Mouse (Mus musculus) CH12.LX (cell line): ENCODE measurements around the gene Rtkn2. TPM values are rescaled to one million over a fixed set of nuclear protein-coding genes. Genes with fewer than 3 reads are reported as not detected.

Experiments
- DNase-seq: peaks from one replicate; pipeline ENCODE4 v3.0.0-alpha.2; 2013; ENCODE audit errors: extremely low read depth
- H3K27ac ChIP-seq: 2 replicates; pipeline ENCODE4 v1.5.1; 2012; ENCODE audit warnings: low read depth, mild to moderate bottlenecking, control low read depth, moderate library complexity; ENCODE audit not compliant: insufficient read depth
- H3K27me3 ChIP-seq: replicated peaks from 2 replicates; pipeline ENCODE3; 2012; ENCODE audit warnings: inconsistent platforms
- H3K36me3 ChIP-seq, 2 experiments: replicated peaks in 1 of 2; 2 replicates each; pipeline versions ENCODE3 to v1.6.1; 2012; ENCODE audit warnings: inconsistent platforms in 1 of 2, low read length in 1 of 2, mild to moderate bottlenecking in 1 of 2, mixed read lengths in 1 of 2, moderate library complexity in 1 of 2; ENCODE audit not compliant: control insufficient read depth in 1 of 2, insufficient read depth in 1 of 2
- H3K4me1 ChIP-seq, 2 experiments: 2 replicates each; pipeline ENCODE4 v1.6.1; 2012; ENCODE audit warnings: inconsistent platforms in 1 of 2, moderate library complexity in 1 of 2; ENCODE audit not compliant: insufficient read depth in 2 of 2, control insufficient read depth in 1 of 2
- H3K4me2 ChIP-seq: 2 replicates; pipeline ENCODE4 v1.6.1; 2012; ENCODE audit warnings: low read depth, mild to moderate bottlenecking, control low read depth; ENCODE audit not compliant: poor library complexity, insufficient read depth, severe bottlenecking
- H3K4me3 ChIP-seq, 3 experiments: fragments of 150-350 bp in 1 of 3; sonication (generic) in 1 of 3; replicated peaks in 1 of 3; 2 replicates each; pipeline versions ENCODE3 to v1.5.1; 2011 to 2012; ENCODE audit warnings: low read depth in 2 of 3, low read length in 2 of 3, mild to moderate bottlenecking in 2 of 3, moderate library complexity in 2 of 3, control low read depth in 1 of 3, improper control_type of control experiment in 1 of 3, inconsistent platforms in 1 of 3, mixed read lengths in 1 of 3; ENCODE audit not compliant: poor library complexity in 1 of 3
- H3K79me2 ChIP-seq: replicated peaks from 2 replicates; pipeline ENCODE4 v1.6.1; 2012; ENCODE audit warnings: mild to moderate bottlenecking, moderate library complexity; ENCODE audit not compliant: control insufficient read depth, poor library complexity, insufficient read depth, severe bottlenecking; ENCODE audit errors: extremely low read depth
- H3K9ac ChIP-seq: 2 replicates; pipeline ENCODE4 v1.6.1; 2012; ENCODE audit warnings: low read depth, mild to moderate bottlenecking, control low read depth, moderate library complexity; ENCODE audit not compliant: insufficient read depth
- H3K9me3 ChIP-seq: replicated peaks from 2 replicates; pipeline ENCODE3; 2012; ENCODE audit warnings: low read length, inconsistent platforms, mixed read lengths
- BHLHE40 ChIP-seq: IDR thresholded peaks from 2 replicates; pipeline ENCODE4 v1.6.1; 2011; ENCODE audit warnings: mild to moderate bottlenecking, low read depth, low read length, improper control_type of control experiment
- CHD1 ChIP-seq: IDR thresholded peaks from 2 replicates; pipeline ENCODE4 v1.6.1; 2012; ENCODE audit warnings: low read depth, low read length, improper control_type of control experiment, inconsistent platforms
- CHD2 ChIP-seq: IDR thresholded peaks from 2 replicates; pipeline ENCODE4 v1.6.1; 2011; ENCODE audit warnings: low read length, improper control_type of control experiment
- CTCF ChIP-seq, 2 experiments: IDR thresholded peaks in 1 of 2; conservative IDR thresholded peaks in 1 of 2; 2 replicates each; pipeline ENCODE4 v1.5.1; 2011 to 2012; ENCODE audit warnings: low read depth in 2 of 2, low read length in 2 of 2, improper control_type of control experiment in 1 of 2, inconsistent platforms in 1 of 2, mild to moderate bottlenecking in 1 of 2, moderate library complexity in 1 of 2
- E2F4 ChIP-seq: IDR thresholded peaks from 2 replicates; pipeline ENCODE4 v1.6.1; 2011; ENCODE audit warnings: low read depth, low read length, improper control_type of control experiment; ENCODE audit not compliant: insufficient replicate concordance
- ELF1 ChIP-seq: IDR thresholded peaks from 2 replicates; pipeline ENCODE4 v1.6.1; 2014; ENCODE audit warnings: low read depth, mild to moderate bottlenecking, inconsistent platforms, low read length, improper control_type of control experiment
- EP300 ChIP-seq: IDR thresholded peaks from 2 replicates; pipeline ENCODE4 v1.6.1; 2011; ENCODE audit warnings: low read length, improper control_type of control experiment
- ETS1 ChIP-seq: conservative IDR thresholded peaks from 2 replicates; pipeline ENCODE4 v1.6.1; 2012; ENCODE audit warnings: low read depth, mild to moderate bottlenecking, inconsistent platforms, low read length, improper control_type of control experiment, moderate library complexity
- GABPA ChIP-seq: IDR thresholded peaks from 2 replicates; pipeline ENCODE4 v1.6.1; 2012; ENCODE audit warnings: low read depth, low read length, improper control_type of control experiment, inconsistent platforms; ENCODE audit not compliant: insufficient replicate concordance
- HCFC1 ChIP-seq: IDR thresholded peaks from 2 replicates; pipeline ENCODE4 v1.6.1; 2012; ENCODE audit warnings: low read depth, mild to moderate bottlenecking, inconsistent platforms, low read length, improper control_type of control experiment
- IRF4 ChIP-seq: IDR thresholded peaks from 2 replicates; pipeline ENCODE4 v1.6.1; 2014; ENCODE audit warnings: low read depth, mild to moderate bottlenecking, inconsistent platforms, low read length, improper control_type of control experiment
- JUN ChIP-seq: IDR thresholded peaks from 2 replicates; pipeline ENCODE4 v1.6.1; 2011; ENCODE audit warnings: low read depth, mild to moderate bottlenecking, low read length, improper control_type of control experiment, moderate library complexity; ENCODE audit not compliant: insufficient read depth
- JUND ChIP-seq: conservative IDR thresholded peaks from 2 replicates; pipeline ENCODE4 v1.6.1; 2011; ENCODE audit warnings: low read depth, low read length, improper control_type of control experiment
- KAT2A ChIP-seq: IDR thresholded peaks from 2 replicates; pipeline ENCODE4 v1.6.1; 2012; ENCODE audit warnings: low read length, improper control_type of control experiment, inconsistent platforms; ENCODE audit not compliant: insufficient replicate concordance
- MAFK ChIP-seq: IDR thresholded peaks from 2 replicates; pipeline ENCODE4 v1.6.1; 2011; ENCODE audit warnings: low read length, improper control_type of control experiment; ENCODE audit not compliant: insufficient replicate concordance
- MAX ChIP-seq: IDR thresholded peaks from 2 replicates; pipeline ENCODE4 v1.6.1; 2011; ENCODE audit warnings: low read length, improper control_type of control experiment
- MAZ ChIP-seq: IDR thresholded peaks from 2 replicates; pipeline ENCODE4 v1.6.1; 2012; ENCODE audit warnings: low read depth, mild to moderate bottlenecking, inconsistent platforms, low read length, improper control_type of control experiment, moderate library complexity
- MEF2A ChIP-seq: IDR thresholded peaks from 2 replicates; pipeline ENCODE4 v1.6.1; 2014; ENCODE audit warnings: low read depth, mild to moderate bottlenecking, inconsistent platforms, low read length, improper control_type of control experiment, borderline replicate concordance
- MXI1 ChIP-seq: IDR thresholded peaks from 2 replicates; pipeline ENCODE4 v1.6.1; 2011; ENCODE audit warnings: mild to moderate bottlenecking, low read depth, low read length, improper control_type of control experiment
- MYC ChIP-seq: IDR thresholded peaks from 2 replicates; pipeline ENCODE4 v1.6.1; 2011; ENCODE audit warnings: low read depth, mild to moderate bottlenecking, improper control_type of control experiment, low read length
- NELFE ChIP-seq: IDR thresholded peaks from 2 replicates; pipeline ENCODE4 v1.6.1; 2011; ENCODE audit warnings: low read depth, low read length, improper control_type of control experiment
- NRF1 ChIP-seq: IDR thresholded peaks from 2 replicates; pipeline ENCODE4 v1.6.1; 2014; ENCODE audit warnings: low read depth, mild to moderate bottlenecking, inconsistent platforms, low read length, improper control_type of control experiment, moderate library complexity
- PAX5 ChIP-seq: IDR thresholded peaks from 2 replicates; pipeline ENCODE4 v1.6.1; 2012; ENCODE audit warnings: low read length, inconsistent platforms, mixed read lengths
- POLR2A ChIP-seq: IDR thresholded peaks from 2 replicates; pipeline ENCODE4 v1.6.1; 2011; ENCODE audit warnings: low read depth, mild to moderate bottlenecking, improper control_type of control experiment, low read length
- POLR2AphosphoS2 ChIP-seq: IDR thresholded peaks from 2 replicates; pipeline ENCODE4 v1.6.1; 2011; ENCODE audit warnings: low read depth, low read length, improper control_type of control experiment
- RAD21 ChIP-seq: IDR thresholded peaks from 2 replicates; pipeline ENCODE4 v1.6.1; 2011; ENCODE audit warnings: low read depth, mild to moderate bottlenecking, low read length, improper control_type of control experiment, moderate library complexity
- RCOR1 ChIP-seq: conservative IDR thresholded peaks from 2 replicates; pipeline ENCODE4 v1.6.1; 2012; ENCODE audit warnings: low read depth, mild to moderate bottlenecking, inconsistent platforms, low read length, improper control_type of control experiment
- SIN3A ChIP-seq: IDR thresholded peaks from 2 replicates; pipeline ENCODE4 v1.6.1; 2012; ENCODE audit warnings: low read length, improper control_type of control experiment, inconsistent platforms
- SMC3 ChIP-seq: IDR thresholded peaks from 2 replicates; pipeline ENCODE4 v1.6.1; 2011; ENCODE audit warnings: low read depth, low read length, improper control_type of control experiment
- TBP ChIP-seq: conservative IDR thresholded peaks from 2 replicates; pipeline ENCODE4 v1.6.1; 2011; ENCODE audit warnings: low read depth, low read length, improper control_type of control experiment
- TCF12 ChIP-seq: IDR thresholded peaks from 2 replicates; pipeline ENCODE4 v1.6.1; 2014; ENCODE audit warnings: low read depth, mild to moderate bottlenecking, inconsistent platforms, low read length, improper control_type of control experiment
- UBTF ChIP-seq: IDR thresholded peaks from 2 replicates; pipeline ENCODE4 v1.6.1; 2012; ENCODE audit warnings: low read depth, mild to moderate bottlenecking, inconsistent platforms, low read length, improper control_type of control experiment, moderate library complexity
- USF1 ChIP-seq: IDR thresholded peaks from 2 replicates; pipeline ENCODE4 v1.6.1; 2014; ENCODE audit warnings: low read depth, mild to moderate bottlenecking, inconsistent platforms, low read length, improper control_type of control experiment
- USF2 ChIP-seq: conservative IDR thresholded peaks from 2 replicates; pipeline ENCODE4 v1.6.1; 2011; ENCODE audit warnings: low read depth, low read length, improper control_type of control experiment
- ZC3H11A ChIP-seq: IDR thresholded peaks from 2 replicates; pipeline ENCODE4 v1.6.1; 2012; ENCODE audit warnings: low read depth, mild to moderate bottlenecking, inconsistent platforms, low read length, improper control_type of control experiment
- ZKSCAN1 ChIP-seq: IDR thresholded peaks from 2 replicates; pipeline ENCODE4 v1.6.1; 2012; ENCODE audit warnings: low read depth, inconsistent platforms, low read length, improper control_type of control experiment, borderline replicate concordance
- ZMIZ1 ChIP-seq: IDR thresholded peaks from 2 replicates; pipeline ENCODE4 v1.6.1; 2012; ENCODE audit warnings: low read depth, mild to moderate bottlenecking, inconsistent platforms, low read length, improper control_type of control experiment
- ZNF384 ChIP-seq: IDR thresholded peaks from 2 replicates; pipeline ENCODE4 v1.6.1; 2012; ENCODE audit warnings: low read depth, low read length, improper control_type of control experiment, inconsistent platforms
- dilution Hi-C: fragments of 300-500 bp; cut with MboI; formaldehyde crosslinking; loops from 2 replicates; pipeline ENCODE4 v1.14.3; 2020; ENCODE audit warnings: low sequenced_read_pairs; ENCODE audit not compliant: extremely low pct_unique_long_range_greater_than_20kb, extremely low pct_ligation_motif_present
- in situ Hi-C: fragments of 300-500 bp; cut with MboI; formaldehyde crosslinking; loops from 3 replicates; pipeline ENCODE4 v1.14.3; 2019; ENCODE audit warnings: low sequenced_read_pairs, low pct_ligation_motif_present, low pct_unique_long_range_greater_than_20kb, mixed read lengths
- polyA plus RNA-seq: library from polyadenylated mRNA; unstranded; fragments of >175 nt; gene quantifications from 2 replicates; pipeline ENCODE4 v1.2.1, GENCODE M21; 2012; ENCODE audit warnings: low read depth; ENCODE audit not compliant: insufficient read length
- total RNA-seq, 2 experiments: library from RNA; depleted of rRNA; stranded (reverse); fragments of 300-350 nt in 1 of 2; fragments of >200 nt in 1 of 2; gene quantifications; 2 replicates each; pipeline ENCODE4 v1.2.3; 2012 to 2014

Gene Rtkn2
- total and polyA plus RNA-seq, 3 experiments = 0.59 to 0.93 (median 0.59) TPM

GRCm38 (mm10) chr10:68039641-68040205 is 60.4 kb downstream of the Rtkn2 start:
- TF ChIP-seq EP300 (peak; percentile 80), ZMIZ1 (no peak), ELF1 (0 out of 2 replicates have a peak, but pooled peaks have one; percentile 3), MEF2A (peak; percentile 42), ETS1 (peak; percentile 70), CHD1 (no peak), CHD2 (peak; percentile 69; the same call in 1 of the 2 replicates), MYC (0 out of 2 replicates have a peak, but pooled peaks have one; percentile 45), NRF1 (no peak), UBTF (no peak), TCF12 (no peak; the same call in 1 of the 2 replicates), ZC3H11A (no peak), PAX5 (no peak), GABPA (no peak; the same call in 1 of the 2 replicates), SMC3 (no peak), POLR2A (no peak), MAFK (peak; percentile 64; the same call in 1 of the 2 replicates), RCOR1 (peak; percentile 81), RAD21 (no peak), ZKSCAN1 (no peak), ZNF384 (no peak), IRF4 (peak; percentile 88), USF1 (no peak), MXI1 (0 out of 2 replicates have a peak, but pooled peaks have one; percentile 45), NELFE (no peak), SIN3A (peak; percentile 74; the same call in 1 of the 2 replicates), MAX (peak; percentile 22; the same call in 1 of the 2 replicates), USF2 (no peak), CTCF (conservative IDR thresholded peaks at IDR 0.05 in 1 of 2, IDR thresholded peaks at IDR 0.05 in 1 of 2; ENCODE audit: low read depth in 2 of 2, low read length in 2 of 2) (no peak), HCFC1 (peak; percentile 35), POLR2AphosphoS2 (no peak), JUN (peak; percentile 68), E2F4 (peak; percentile 60; the same call in 1 of the 2 replicates), BHLHE40 (no peak; the same call in 1 of the 2 replicates), JUND (peak; percentile 86), MAZ (peak; percentile 51; the same call in 1 of the 2 replicates), TBP (peak; percentile 38; the same call in 1 of the 2 replicates), KAT2A (no peak)
- Histone ChIP-seq H3K79me2 (no peaks in the 10 kb centered on the region), H3K4me3 (peak overlapping the region; percentile 13 to 35 (median 33)), H3K9me3 (no peaks in the 10 kb centered on the region), H3K4me2 (peak overlapping the region; percentile 69), H3K36me3 (no peaks in the 10 kb centered on the region), H3K9ac (peak overlapping the region; percentile 61), H3K27ac (no peak overlapping the region), H3K27me3 (no peaks in the 10 kb centered on the region), H3K4me1 (peaks cover 9 to 29% of the 10 kb centered on the region in 2 experiments; a peak in 3 of 4 replicates)
- in situ Hi-C loops = no loop called here
- peak; percentile 78 for DNase-seq
- dilution Hi-C loops = no loop called here
